Mouse (Mus musculus) hindbrain, embryonic 14.5 days (tissue): ENCODE results near the gene Krtcap2. TPM values are rescaled to one million over a fixed set of nuclear protein-coding genes. Genes with fewer than 3 reads are reported as not detected.

Experiments
- ATAC-seq: fragments of 200-750 bp; cut with Nextera tagmentation; 2 replicates; pipeline ENCODE4 v1.8.0; 2017; ENCODE audit warnings: moderate number of reproducible peaks, mild to moderate bottlenecking, moderate TSS enrichment, moderate library complexity; ENCODE audit not compliant: low FRiP score
- DNase-seq: peaks from one replicate; pipeline ENCODE4 v3.0.0-alpha.2; 2015; ENCODE audit warnings: low spot score
- H3K27ac ChIP-seq: fragments of 300-500 bp; sonication (generic); 2 replicates; pipeline ENCODE4 v1.5.1; 2014; ENCODE audit warnings: mild to moderate bottlenecking, moderate library complexity
- H3K27me3 ChIP-seq: fragments of 300-500 bp; sonication (generic); 2 replicates; pipeline ENCODE4 v1.6.1; 2014; ENCODE audit warnings: mild to moderate bottlenecking, low read length, mixed read lengths; ENCODE audit not compliant: control insufficient read depth, insufficient read depth
- H3K36me3 ChIP-seq: fragments of 300-500 bp; sonication (generic); replicated peaks from 2 replicates; pipeline ENCODE4 v1.6.1; 2014; ENCODE audit not compliant: control insufficient read depth, insufficient read depth
- H3K4me1 ChIP-seq: fragments of 300-500 bp; sonication (generic); replicated peaks from 2 replicates; pipeline ENCODE4 v1.6.1; 2014; ENCODE audit warnings: antibody characterized with exemption, low read length, mixed read lengths; ENCODE audit not compliant: control insufficient read depth, insufficient read depth
- H3K4me2 ChIP-seq: fragments of 300-500 bp; sonication (generic); replicated peaks from 2 replicates; pipeline ENCODE4 v1.6.1; 2014; ENCODE audit warnings: mild to moderate bottlenecking, moderate library complexity
- H3K4me3 ChIP-seq: fragments of 300-500 bp; sonication (generic); replicated peaks from 2 replicates; pipeline ENCODE4 v1.5.1; 2014; ENCODE audit warnings: mild to moderate bottlenecking, low read length
- H3K9ac ChIP-seq: fragments of 300-500 bp; sonication (generic); 2 replicates; pipeline ENCODE4 v1.6.1; 2014
- H3K9me3 ChIP-seq: fragments of 300-500 bp; sonication (generic); 2 replicates; pipeline ENCODE4 v1.6.1; 2016; ENCODE audit warnings: low read length; ENCODE audit not compliant: control insufficient read depth
- WGBS: fragments of 180-500 bp; shearing (Covaris S2); extraction: QIAGEN DNeasy Blood & Tissue Kit; methylation state at CpG from one replicate; pipeline ENCODE4 v1.1.7; 2014; 5-methylcytosine and 5-hydroxymethylcytosine counted together
- polyA plus RNA-seq: library from polyadenylated mRNA; unstranded; fragments of >200 nt; fragmentation: Nextera tagmentation; extraction: Ambion mirVana; gene quantifications from 2 replicates; pipeline ENCODE4 v1.2.1, GENCODE M21; 2014

The Krtcap2 gene
- polyA plus RNA-seq, 1 experiment from 2014 or later: 224 TPM

DNA sequence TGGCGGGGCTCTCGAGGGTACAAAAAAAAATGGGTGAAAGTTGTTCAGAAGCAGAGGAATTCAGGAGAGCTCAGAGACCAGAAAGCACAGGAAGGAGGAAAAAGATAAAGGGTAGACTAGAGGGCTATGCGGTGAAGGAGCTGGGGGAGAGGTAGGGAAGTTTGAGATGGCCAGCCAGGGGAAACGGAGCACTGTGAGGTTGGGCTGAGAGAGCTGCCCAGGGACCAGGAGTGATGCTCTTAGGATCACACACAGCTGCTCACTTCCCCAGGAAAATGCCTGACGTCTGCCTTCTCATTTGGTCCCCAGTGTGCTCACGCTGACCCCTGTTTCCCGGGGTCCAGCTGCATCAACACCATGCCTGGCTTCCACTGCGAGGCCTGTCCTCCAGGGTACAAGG lies 26.2 kb upstream of the Krtcap2 start:
- Histone ChIP-seq H3K27me3 (no peaks in the 10 kb centered on the region), H3K27ac (no peak overlapping the region)

DNA sequence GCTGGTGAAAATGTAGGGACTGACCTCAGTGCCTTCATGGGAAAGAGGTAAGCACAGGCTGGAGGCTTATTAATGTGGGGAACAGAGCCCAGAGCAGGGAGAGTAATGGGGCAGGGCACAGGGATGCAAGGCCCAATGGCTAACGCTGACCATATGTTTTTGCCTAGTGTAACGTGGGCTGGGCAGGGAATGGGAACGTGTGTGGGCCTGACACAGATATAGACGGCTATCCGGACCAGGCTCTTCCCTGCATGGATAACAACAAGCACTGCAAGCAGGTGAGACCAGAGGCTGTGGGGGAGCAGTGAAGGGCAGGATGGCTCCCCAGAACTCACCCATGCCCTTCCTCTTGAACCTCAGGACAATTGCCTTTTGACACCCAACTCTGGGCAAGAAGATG lies 24.6 kb upstream of the Krtcap2 start:
- peaks cover 19% of the 10 kb centered on the region for H3K4me1 ChIP-seq
- H3K4me3 ChIP-seq: no peak overlapping the region
- 61% methylated on average over 5 of the region's 5 CpGs for WGBS
- no peak overlapping the region for H3K4me2 ChIP-seq
- no peaks in the 10 kb centered on the region; the same call in 1 of the 2 replicates for H3K36me3 ChIP-seq
- no peaks in the 10 kb centered on the region for H3K27me3 ChIP-seq
- H3K9me3 ChIP-seq: no peaks in the 10 kb centered on the region
- no peak for ATAC-seq
- H3K9ac ChIP-seq: no peak overlapping the region
- no peak overlapping the region for H3K27ac ChIP-seq
- DNase-seq: no peak

More for the DNA sequence above, 26.2 kb upstream of the Krtcap2 start:
- Histone ChIP-seq H3K36me3 (no peaks in the 10 kb centered on the region; the same call in 1 of the 2 replicates), H3K4me2 (no peak overlapping the region), H3K9ac (no peak overlapping the region), H3K4me1 (peaks cover 14% of the 10 kb centered on the region), H3K9me3 (no peaks in the 10 kb centered on the region), H3K4me3 (no peak overlapping the region)
- ATAC-seq (no peak), DNase-seq (no peak)
- 53% methylated on average over 8 of the region's 8 CpGs for WGBS

DNA sequence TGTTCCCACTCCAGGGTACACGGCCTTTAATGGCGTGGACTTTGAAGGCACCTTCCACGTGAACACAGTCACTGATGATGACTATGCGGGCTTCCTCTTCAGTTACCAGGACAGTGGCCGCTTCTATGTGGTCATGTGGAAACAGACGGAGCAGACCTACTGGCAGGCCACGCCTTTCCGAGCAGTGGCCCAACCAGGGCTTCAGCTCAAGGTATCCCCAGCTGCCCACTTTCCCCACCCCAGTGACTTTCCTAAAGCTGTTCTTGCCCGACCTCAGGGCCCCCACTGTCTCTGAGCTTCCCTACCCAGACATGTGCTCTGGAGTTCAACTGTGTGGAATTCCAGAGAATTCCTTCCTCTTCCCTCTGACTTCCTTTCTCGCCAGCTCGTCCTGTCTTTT lies 21.0 kb upstream of the Krtcap2 start:
- DNase-seq (no peak), ATAC-seq (no peak)
- H3K9ac ChIP-seq: peak overlapping the region; percentile 66
- peak overlapping the region; percentile 81 for H3K27ac ChIP-seq
- H3K4me1 ChIP-seq: peaks cover 35% of the 10 kb centered on the region
- 24% methylated on average over 11 of the region's 11 CpGs for WGBS
- H3K4me2 ChIP-seq: peak overlapping the region; percentile 56
- H3K36me3 ChIP-seq: no peaks in the 10 kb centered on the region; the same call in 1 of the 2 replicates
- peak overlapping the region; percentile 38 for H3K4me3 ChIP-seq
- H3K9me3 ChIP-seq: no peaks in the 10 kb centered on the region
- H3K27me3 ChIP-seq: no peaks in the 10 kb centered on the region

GRCm38 (mm10) chr3:89225321-89225815 lies 20.4 kb upstream of the Krtcap2 start:
- H3K4me1 ChIP-seq: peaks cover 35% of the 10 kb centered on the region
- 16% methylated on average over 12 of the region's 12 CpGs for WGBS
- peak overlapping the region; percentile 66 for H3K9ac ChIP-seq
- no peaks in the 10 kb centered on the region for H3K27me3 ChIP-seq
- H3K4me3 ChIP-seq: peak overlapping the region; percentile 38
- no peak for ATAC-seq
- no peak for DNase-seq
- H3K4me2 ChIP-seq: peak overlapping the region; percentile 56
- no peaks in the 10 kb centered on the region for H3K9me3 ChIP-seq
- H3K27ac ChIP-seq: peak overlapping the region; percentile 81
- no peaks in the 10 kb centered on the region; the same call in 1 of the 2 replicates for H3K36me3 ChIP-seq

GRCm38 (mm10) chr3:89225918-89226317 lies 19.8 kb upstream of the Krtcap2 start:
- Histone ChIP-seq H3K4me1 (peaks cover 35% of the 10 kb centered on the region), H3K36me3 (no peaks in the 10 kb centered on the region; the same call in 1 of the 2 replicates), H3K9me3 (no peaks in the 10 kb centered on the region), H3K9ac (peak overlapping the region; percentile 66), H3K4me3 (peak overlapping the region; percentile 38), H3K27ac (peak overlapping the region; percentile 81), H3K27me3 (no peaks in the 10 kb centered on the region), H3K4me2 (peak overlapping the region; percentile 56)
- WGBS: 10% methylated on average over 4 of the region's 4 CpGs
- peak; percentile 69 for ATAC-seq
- DNase-seq: peak; percentile 74

DNA sequence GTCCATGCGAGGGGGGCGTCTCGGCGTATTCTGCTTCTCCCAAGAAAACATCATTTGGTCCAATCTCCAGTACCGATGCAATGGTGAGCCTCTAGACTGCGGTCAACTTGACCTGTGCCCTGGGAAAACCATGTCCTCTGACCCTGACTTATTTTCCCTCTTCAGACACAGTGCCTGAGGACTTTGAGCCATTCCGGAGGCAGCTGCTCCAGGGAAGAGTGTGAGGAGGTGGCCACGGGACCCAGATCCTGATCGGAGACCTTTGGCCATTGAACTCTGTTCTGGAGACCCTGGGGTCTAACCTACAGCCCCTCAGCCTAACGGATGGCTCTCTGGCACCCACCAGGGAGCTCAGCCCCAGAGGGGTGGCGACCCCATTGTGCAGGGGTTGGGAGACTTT lies 19.4 kb upstream of the Krtcap2 start:
- Histone ChIP-seq H3K4me1 (peaks cover 35% of the 10 kb centered on the region), H3K27ac (peak overlapping the region; percentile 81), H3K4me3 (peak overlapping the region; percentile 38), H3K9ac (peak overlapping the region; percentile 66), H3K27me3 (no peaks in the 10 kb centered on the region), H3K9me3 (no peaks in the 10 kb centered on the region), H3K36me3 (no peaks in the 10 kb centered on the region; the same call in 1 of the 2 replicates), H3K4me2 (peak overlapping the region; percentile 56)
- ATAC-seq: no peak
- no peak for DNase-seq
- WGBS: 8% methylated on average over 11 of the region's 11 CpGs

DNA sequence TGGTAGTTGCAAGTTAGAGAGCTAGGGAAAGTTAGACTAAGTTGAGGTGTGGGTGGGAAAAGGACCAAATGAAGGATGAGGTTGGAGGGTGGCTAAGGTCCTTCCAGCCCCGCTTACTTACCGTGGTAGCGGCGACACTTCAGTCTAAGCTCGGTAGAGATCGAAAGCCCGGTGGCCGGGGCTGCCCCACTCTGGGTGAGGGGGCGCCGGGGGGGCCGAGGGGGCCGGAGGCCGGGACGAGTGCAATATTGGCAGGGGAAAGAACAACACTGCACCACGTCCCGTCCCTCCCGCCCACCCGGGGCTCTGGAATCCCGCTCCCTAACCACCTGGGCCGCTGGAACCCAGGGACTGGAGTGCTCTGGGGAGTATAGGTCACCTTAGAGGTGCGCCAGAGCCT lies 18.9 kb upstream of the Krtcap2 start, which contains the start of gene Mtx1:
Mtx1 (minus strand) TSS at position 189 of the 400 bp plus-strand sequence.
- 3% methylated on average over 21 of the region's 21 CpGs for WGBS
- DNase-seq: no peak
- Histone ChIP-seq H3K9ac (peak within 1 kb of the TSS; percentile 66), H3K4me2 (peak within 1 kb of the TSS; percentile 56), H3K4me3 (peak within 1 kb of the TSS; percentile 38), H3K27ac (peak within 1 kb of the TSS; percentile 81), H3K36me3 (no peaks in the 10 kb centered on the region; the same call in 1 of the 2 replicates), H3K9me3 (no peaks in the 10 kb centered on the region), H3K4me1 (peaks cover 35% of the 10 kb centered on the region), H3K27me3 (no peaks in the 10 kb centered on the region)
- ATAC-seq: no peak

GRCm38 (mm10) chr3:89227307-89228179 lies 18.2 kb upstream of the Krtcap2 start:
- peaks cover 35% of the 10 kb centered on the region for H3K4me1 ChIP-seq
- H3K9me3 ChIP-seq: no peaks in the 10 kb centered on the region
- H3K27ac ChIP-seq: peak overlapping the region; percentile 81
- peak overlapping the region; percentile 38 for H3K4me3 ChIP-seq
- peak; percentile 67 for ATAC-seq
- 2% methylated on average over 41 of the region's 41 CpGs for WGBS
- H3K27me3 ChIP-seq: no peaks in the 10 kb centered on the region
- peak; percentile 90 for DNase-seq
- H3K36me3 ChIP-seq: no peaks in the 10 kb centered on the region
- peak overlapping the region; percentile 56 for H3K4me2 ChIP-seq
- peak overlapping the region; percentile 66 for H3K9ac ChIP-seq

- Histone ChIP-seq H3K4me3 (peak overlapping the region; percentile 38), H3K36me3 (peaks cover 3% of the 10 kb centered on the region; the same call in 1 of the 2 replicates), H3K9me3 (no peaks in the 10 kb centered on the region), H3K27ac (peak overlapping the region; percentile 51; the same call in 1 of the 2 replicates), H3K9ac (peak overlapping the region; percentile 18; the same call in 1 of the 2 replicates), H3K4me2 (peak overlapping the region; percentile 56), H3K4me1 (peaks cover 35% of the 10 kb centered on the region), H3K27me3 (no peaks in the 10 kb centered on the region)
- DNase-seq: peak; percentile 89
- WGBS: under 1% methylated on average over 20 of the region's 20 CpGs
- no peak for ATAC-seq
Measured at GRCm38 (mm10) chr3:89228180-89228549, 17.6 kb upstream of the Krtcap2 start.
